Mouse (Mus musculus) embryonic fibroblast, embryonic 13.5 days (primary cell): ENCODE measurements at regions not wholly inside any gene's neighbourhood (a gene's known extent, or its start where the extent isn't known, plus 50 kb on each side); places are given as distances from the start of the nearest gene placed in this dataset.

ENCODE experiments used
- CTCF ChIP-seq: IDR thresholded peaks from 2 replicates; pipeline ENCODE4 v1.5.1; 2011; ENCODE audit warnings: mild to moderate bottlenecking, control low read depth, low read length, moderate library complexity, borderline replicate concordance; ENCODE audit not compliant: insufficient read depth
- POLR2A ChIP-seq: IDR thresholded peaks from 2 replicates; pipeline ENCODE4 v1.6.1; 2011; ENCODE audit warnings: low read depth, mild to moderate bottlenecking, control low read depth, low read length, moderate library complexity

DNA sequence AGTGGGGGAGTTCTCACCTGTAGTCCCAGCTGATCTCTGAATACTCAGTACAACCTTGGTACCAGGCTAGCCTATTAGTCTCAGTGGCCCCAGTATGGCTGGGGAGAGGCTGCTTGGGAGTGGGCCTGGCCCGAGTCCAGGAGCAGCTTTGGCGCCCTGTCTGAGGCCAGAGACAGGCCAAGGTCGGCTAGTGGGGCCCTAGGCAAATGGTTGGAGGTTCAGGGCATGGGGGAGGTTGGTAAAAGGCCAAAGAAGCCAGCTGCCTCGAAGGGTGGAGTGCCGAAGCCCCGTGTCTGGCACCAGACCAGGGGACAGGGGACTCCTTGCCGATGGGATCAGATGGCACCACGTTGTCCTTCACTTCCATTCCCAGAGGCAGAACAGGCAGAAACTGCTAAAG, 182.9 kb downstream of the Maf start:
- TF ChIP-seq CTCF (no peak), POLR2A (no peak)
